Mouse (Mus musculus) hindbrain, embryonic 10.5 days (tissue): ENCODE results near the gene Gpatch1. TPM values are rescaled to one million over a fixed set of nuclear protein-coding genes. Genes with fewer than 3 reads are reported as not detected.

Source experiments
- DNase-seq: peaks from one replicate; pipeline ENCODE4 v3.0.0-alpha.2; 2017; ENCODE audit warnings: low spot score
- H3K27ac ChIP-seq: fragments of 300-500 bp; sonication (generic); 2 replicates; pipeline ENCODE4 v1.5.1; 2016; ENCODE audit warnings: mild to moderate bottlenecking, moderate library complexity
- H3K27me3 ChIP-seq: fragments of 300-500 bp; sonication (generic); 2 replicates; pipeline ENCODE4 v1.6.1; 2016; ENCODE audit warnings: mild to moderate bottlenecking; ENCODE audit not compliant: poor library complexity, insufficient read depth, severe bottlenecking
- H3K36me3 ChIP-seq: fragments of 300-500 bp; sonication (generic); 2 replicates; pipeline ENCODE4 v1.6.1; 2016; ENCODE audit warnings: mild to moderate bottlenecking, moderate library complexity
- H3K4me1 ChIP-seq: fragments of 300-500 bp; sonication (generic); replicated peaks from 2 replicates; pipeline ENCODE4 v1.6.1; 2016; ENCODE audit warnings: mild to moderate bottlenecking
- H3K4me3 ChIP-seq: fragments of 300-500 bp; sonication (generic); 2 replicates; pipeline ENCODE4 v1.5.1; 2016; ENCODE audit warnings: mild to moderate bottlenecking, moderate library complexity
- H3K9me3 ChIP-seq: fragments of 300-500 bp; sonication (generic); 2 replicates; pipeline ENCODE4 v1.6.1; 2016; ENCODE audit warnings: mild to moderate bottlenecking, moderate library complexity
- WGBS: fragments of 180-500 bp; shearing (Covaris S2); methylation state at CpG from one replicate; pipeline ENCODE4 v1.1.7; 2016; 5-methylcytosine and 5-hydroxymethylcytosine counted together
- polyA plus RNA-seq: library from polyadenylated mRNA; unstranded; fragments of >200 nt; fragmentation: Nextera tagmentation; extraction: Ambion mirVana; gene quantifications from 2 replicates; pipeline ENCODE4 v1.2.1, GENCODE M21; 2016

Gene Gpatch1
- polyA plus RNA-seq, 1 experiment from 2014 or later: 15.3 TPM

DNA sequence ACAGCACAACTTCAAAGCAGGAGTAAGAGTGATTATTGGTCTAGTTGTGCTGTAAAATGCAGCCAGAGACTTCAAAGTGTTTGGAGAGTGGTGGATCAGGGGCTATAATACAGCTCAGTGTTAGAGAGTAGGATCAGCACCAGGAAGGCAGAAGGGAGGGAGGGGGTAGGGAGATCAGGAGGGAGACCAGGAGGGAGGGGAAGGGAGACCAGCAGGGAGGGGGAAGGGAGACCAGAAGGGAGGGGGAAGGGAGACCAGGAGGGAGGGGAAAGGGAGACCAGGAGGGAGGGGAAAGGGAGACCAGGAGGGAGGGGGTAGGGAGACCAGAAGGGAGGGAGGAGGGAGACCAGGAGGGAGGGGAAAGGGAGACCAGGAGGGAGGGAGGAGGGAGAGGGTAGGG, 4.1 kb downstream of the Gpatch1 start:
- Histone ChIP-seq H3K9me3 (no peaks in the 10 kb centered on the region), H3K27ac (no peak overlapping the region; the same call in 1 of the 2 replicates), H3K4me3 (no peak overlapping the region), H3K4me1 (peaks cover 21% of the 10 kb centered on the region), H3K36me3 (peaks cover 20% of the 10 kb centered on the region), H3K27me3 (no peaks in the 10 kb centered on the region)
- no peak for DNase-seq

DNA sequence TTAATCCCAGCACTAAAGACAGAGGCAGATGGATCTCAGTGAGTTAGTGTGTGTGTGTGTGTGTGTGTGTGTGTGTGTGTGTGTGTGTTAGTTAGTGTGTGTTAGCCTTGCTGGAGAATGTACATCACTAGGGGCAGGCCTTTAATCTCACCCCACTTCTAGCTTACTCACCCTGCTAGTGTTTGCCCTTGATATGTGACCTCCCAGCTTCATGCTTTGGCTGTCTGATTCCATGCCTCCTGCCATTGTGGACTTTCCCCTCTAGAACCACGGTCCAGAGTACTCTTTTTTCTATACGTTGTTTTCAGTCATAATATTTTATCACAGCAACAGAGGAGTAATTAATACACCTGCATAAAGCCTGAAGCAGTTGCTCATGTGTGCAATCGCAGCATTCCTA, 7.0 kb downstream of the Gpatch1 start:
- peaks cover 50% of the 10 kb centered on the region for H3K36me3 ChIP-seq
- H3K4me3 ChIP-seq: no peak overlapping the region
- 94% methylated on average over 3 of the region's 3 CpGs for WGBS
- peaks cover 7% of the 10 kb centered on the region; the same call in 1 of the 2 replicates for H3K4me1 ChIP-seq
- H3K9me3 ChIP-seq: no peaks in the 10 kb centered on the region
- no peak overlapping the region for H3K27ac ChIP-seq
- no peak for DNase-seq
- no peaks in the 10 kb centered on the region for H3K27me3 ChIP-seq

GRCm38 (mm10) chr7:35300792-35301191, 17.4 kb downstream of the Gpatch1 start:
- Histone ChIP-seq H3K9me3 (no peaks in the 10 kb centered on the region), H3K27me3 (no peaks in the 10 kb centered on the region), H3K36me3 (peaks cover 94% of the 10 kb centered on the region), H3K4me3 (no peak overlapping the region), H3K4me1 (peaks cover 5% of the 10 kb centered on the region; the same call in 1 of the 2 replicates), H3K27ac (no peak overlapping the region)
- DNase-seq: no peak

DNA sequence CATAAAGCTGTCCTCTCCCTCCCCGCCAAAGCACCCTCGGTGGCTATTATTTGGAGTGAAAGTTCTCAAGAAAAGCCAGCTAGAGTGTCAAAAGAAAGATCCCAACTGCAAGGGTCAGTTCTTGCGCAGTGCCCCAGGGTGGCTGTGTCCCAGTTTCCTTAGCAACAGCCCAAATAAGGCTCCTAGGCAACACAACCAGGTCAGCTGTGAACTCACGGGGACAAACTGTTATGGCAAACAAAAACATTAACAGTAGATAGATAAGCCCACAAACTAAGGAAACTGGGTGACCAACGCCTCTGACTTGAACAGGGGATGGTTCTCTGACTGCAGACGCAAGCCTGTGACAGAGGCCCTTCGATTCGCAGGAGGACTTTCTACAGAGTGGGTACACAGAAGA, 18.6 kb downstream of the Gpatch1 start:
- Histone ChIP-seq H3K4me1 (peaks cover 5% of the 10 kb centered on the region; the same call in 1 of the 2 replicates), H3K27ac (0 out of 2 replicates have a peak overlapping the region, but pooled peaks have one; percentile 5), H3K9me3 (no peaks in the 10 kb centered on the region), H3K27me3 (no peaks in the 10 kb centered on the region), H3K4me3 (no peak overlapping the region), H3K36me3 (peaks cover 94% of the 10 kb centered on the region)
- 68% methylated on average over 8 of the region's 8 CpGs for WGBS
- no peak for DNase-seq

- Histone ChIP-seq H3K27me3 (no peaks in the 10 kb centered on the region), H3K36me3 (peaks cover 94% of the 10 kb centered on the region), H3K4me1 (peaks cover 5% of the 10 kb centered on the region; the same call in 1 of the 2 replicates), H3K9me3 (no peaks in the 10 kb centered on the region), H3K4me3 (no peak overlapping the region), H3K27ac (no peak overlapping the region)
- WGBS: 92% methylated on average over 5 of the region's 5 CpGs
- no peak for DNase-seq
These were observed 20.4 kb downstream of the Gpatch1 start for GRCm38 (mm10) chr7:35297886-35298285.

- H3K4me3 ChIP-seq: no peak overlapping the region
- no peak for DNase-seq
- peaks cover 94% of the 10 kb centered on the region for H3K36me3 ChIP-seq
- H3K9me3 ChIP-seq: no peaks in the 10 kb centered on the region
- H3K27ac ChIP-seq: no peak overlapping the region
- WGBS: 92% methylated on average over 2 of the region's 2 CpGs
- H3K4me1 ChIP-seq: peaks cover 5% of the 10 kb centered on the region; the same call in 1 of the 2 replicates
- H3K27me3 ChIP-seq: no peaks in the 10 kb centered on the region
These were observed 22.6 kb downstream of the Gpatch1 start for GRCm38 (mm10) chr7:35295631-35296030.

GRCm38 (mm10) chr7:35293464-35293863, 24.8 kb downstream of the Gpatch1 start:
- Histone ChIP-seq H3K9me3 (no peaks in the 10 kb centered on the region), H3K36me3 (peaks cover 97% of the 10 kb centered on the region), H3K4me3 (no peak overlapping the region), H3K27me3 (no peaks in the 10 kb centered on the region), H3K27ac (no peak overlapping the region), H3K4me1 (no peaks in the 10 kb centered on the region)
- 92% methylated on average over 13 of the region's 13 CpGs for WGBS
- no peak for DNase-seq

DNA sequence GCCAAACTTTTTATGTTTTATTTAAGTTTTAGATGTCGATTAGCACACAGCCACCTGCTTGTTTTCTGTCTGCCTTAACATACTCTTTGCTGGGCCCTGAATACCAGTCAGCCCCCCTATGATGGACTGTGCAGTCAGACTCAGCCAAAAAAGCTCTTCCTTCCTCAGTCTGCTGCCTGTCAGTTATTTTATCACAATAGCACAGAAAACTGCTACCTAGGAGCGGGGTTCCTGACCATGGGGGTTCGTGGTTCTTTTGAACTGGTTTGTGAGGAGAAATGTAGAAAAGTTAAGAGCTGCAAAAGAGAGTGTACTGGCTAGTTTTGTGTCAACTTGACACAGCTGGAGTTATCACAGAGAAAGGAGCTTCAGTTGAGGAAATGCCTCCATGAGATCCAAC, 39.3 kb downstream of the Gpatch1 start:
- Histone ChIP-seq H3K4me1 (peaks cover 9% of the 10 kb centered on the region), H3K27me3 (no peaks in the 10 kb centered on the region), H3K27ac (no peak overlapping the region), H3K36me3 (peaks cover 90% of the 10 kb centered on the region), H3K4me3 (no peak overlapping the region), H3K9me3 (peaks cover 38% of the 10 kb centered on the region)
- WGBS: 87% methylated on average over 3 of the region's 3 CpGs
- DNase-seq: no peak

DNA sequence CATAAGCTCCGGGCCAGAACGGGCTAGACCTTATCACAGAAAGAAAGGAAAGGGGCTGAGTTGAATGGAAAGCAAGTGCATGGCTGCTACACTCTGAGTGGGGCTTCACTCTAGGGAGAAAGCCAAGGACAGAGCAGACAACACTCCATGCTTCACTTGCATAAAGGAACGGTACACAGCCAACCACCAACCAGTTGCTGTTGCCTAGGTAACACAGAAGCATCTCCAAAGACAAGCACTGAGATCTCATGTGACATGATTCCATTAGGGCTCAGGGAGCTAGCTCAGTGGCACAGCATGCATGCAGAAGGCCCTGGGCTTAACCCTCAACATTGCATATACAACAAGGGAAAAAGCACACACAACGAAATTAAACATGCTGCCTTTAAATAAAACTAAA, 40.8 kb downstream of the Gpatch1 start:
- H3K27ac ChIP-seq: peak overlapping the region; percentile 60; the same call in 1 of the 2 replicates
- H3K27me3 ChIP-seq: no peaks in the 10 kb centered on the region
- H3K36me3 ChIP-seq: peaks cover 77% of the 10 kb centered on the region
- WGBS: 60% methylated on average over 4 of the region's 4 CpGs
- H3K9me3 ChIP-seq: peaks cover 38% of the 10 kb centered on the region
- H3K4me1 ChIP-seq: peaks cover 9% of the 10 kb centered on the region
- H3K4me3 ChIP-seq: no peak overlapping the region
- DNase-seq: peak; percentile 16

DNA sequence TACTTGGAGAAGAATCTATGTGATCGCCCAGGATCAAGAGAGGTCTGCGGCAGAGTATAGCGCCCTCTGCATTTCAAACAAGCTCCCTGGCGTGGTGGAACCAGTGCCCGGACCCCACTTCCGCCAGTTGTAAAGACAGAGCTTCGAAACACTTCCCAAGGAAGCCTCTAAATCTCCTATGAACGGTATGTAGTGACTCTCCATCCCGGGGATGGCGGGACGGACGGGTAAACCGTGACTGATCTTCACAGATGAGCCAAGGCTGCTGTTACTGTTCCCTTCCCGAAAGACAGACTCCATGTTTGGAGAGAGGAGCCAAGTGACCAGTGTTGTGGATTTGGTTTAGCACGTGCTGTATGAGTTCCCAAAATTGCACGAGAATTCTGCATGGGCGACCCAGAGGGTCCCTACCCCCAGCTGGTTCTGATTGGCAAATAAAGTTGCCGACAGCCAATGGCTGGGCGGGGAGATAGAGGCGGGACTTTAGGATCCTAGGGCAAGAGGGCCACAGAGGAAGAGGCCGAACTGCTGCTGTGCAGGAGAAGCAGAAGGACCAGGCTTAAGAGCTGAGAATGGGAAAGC, 48.7 kb downstream of the Gpatch1 start:
- Histone ChIP-seq H3K4me3 (peak overlapping the region; percentile 49), H3K27me3 (no peaks in the 10 kb centered on the region; the same call in 1 of the 2 replicates), H3K9me3 (peaks cover 6% of the 10 kb centered on the region), H3K27ac (peak overlapping the region; percentile 72; the same call in 1 of the 2 replicates), H3K4me1 (peaks cover 13% of the 10 kb centered on the region; the same call in 1 of the 2 replicates), H3K36me3 (peaks cover 5% of the 10 kb centered on the region)
- 9% methylated on average over 21 of the region's 21 CpGs for WGBS
- peak; percentile 72 for DNase-seq

DNA sequence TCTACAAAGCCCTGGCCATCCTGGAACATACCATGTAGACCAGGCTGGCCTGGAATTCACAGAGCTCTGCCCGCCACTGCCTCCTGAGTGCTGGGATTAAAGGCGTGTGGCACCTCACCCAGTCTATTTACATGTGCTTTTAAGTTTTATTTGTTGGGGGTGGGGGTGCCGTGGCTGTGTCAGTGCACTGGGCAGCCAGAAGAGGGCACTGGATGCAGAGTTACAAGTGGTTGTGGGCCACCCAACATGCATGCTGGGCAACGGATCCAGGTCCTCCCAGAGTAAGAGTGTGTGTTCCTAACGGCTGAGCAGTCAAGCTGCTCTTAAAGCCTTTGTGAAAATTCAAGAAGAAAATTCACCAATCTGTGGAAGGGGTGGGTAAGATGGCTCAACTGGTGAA, 50.4 kb downstream of the Gpatch1 start:
- WGBS: 74% methylated on average over 5 of the region's 5 CpGs
- DNase-seq: no peak
- Histone ChIP-seq H3K4me1 (peaks cover 13% of the 10 kb centered on the region; the same call in 1 of the 2 replicates), H3K36me3 (no peaks in the 10 kb centered on the region), H3K4me3 (no peak overlapping the region), H3K27ac (no peak overlapping the region), H3K9me3 (no peaks in the 10 kb centered on the region), H3K27me3 (no peaks in the 10 kb centered on the region; the same call in 1 of the 2 replicates)

DNA sequence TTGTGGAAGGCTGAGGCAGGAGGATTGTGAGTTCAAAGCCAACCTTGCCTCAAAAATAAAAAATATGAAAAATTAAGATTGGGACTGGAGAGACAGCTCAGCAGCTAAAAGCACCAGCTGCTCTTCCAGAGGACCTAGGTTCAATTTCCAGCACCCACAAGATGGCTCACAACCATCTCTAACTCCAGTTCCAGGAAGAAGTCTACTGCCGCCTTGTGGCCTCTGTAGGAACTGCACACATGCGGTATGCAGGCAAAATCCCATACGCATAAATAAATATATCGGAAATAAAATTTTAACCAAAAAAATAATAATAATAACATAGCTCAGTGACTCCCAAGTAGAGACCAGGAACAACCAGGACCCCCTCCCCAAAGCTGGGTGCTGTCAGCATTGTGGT, 51.6 kb downstream of the Gpatch1 start:
- Histone ChIP-seq H3K27ac (no peak overlapping the region), H3K36me3 (no peaks in the 10 kb centered on the region), H3K4me1 (peaks cover 13% of the 10 kb centered on the region; the same call in 1 of the 2 replicates), H3K4me3 (no peak overlapping the region), H3K27me3 (no peaks in the 10 kb centered on the region; the same call in 1 of the 2 replicates), H3K9me3 (no peaks in the 10 kb centered on the region)
- DNase-seq: no peak
- 76% methylated on average over 4 of the region's 4 CpGs for WGBS

GRCm38 (mm10) chr7:35264746-35265145, 53.5 kb downstream of the Gpatch1 start:
- WGBS: 10% methylated on average over 7 of the region's 7 CpGs
- H3K9me3 ChIP-seq: 0 out of 2 replicates have a peak, but pooled peaks cover under 1% of the 10 kb centered on the region
- peak; percentile 59 for DNase-seq
- no peaks in the 10 kb centered on the region for H3K36me3 ChIP-seq
- H3K27me3 ChIP-seq: no peaks in the 10 kb centered on the region; the same call in 1 of the 2 replicates
- H3K27ac ChIP-seq: no peak overlapping the region
- H3K4me1 ChIP-seq: peaks cover 7% of the 10 kb centered on the region; the same call in 1 of the 2 replicates
- H3K4me3 ChIP-seq: no peak overlapping the region
